Mouse (Mus musculus): ENCODE results near the gene Ralgapa1.
A peak's percentile ranks its signal among the peaks of the same experiment; 100 is the strongest.

The Ralgapa1 gene

DNA sequence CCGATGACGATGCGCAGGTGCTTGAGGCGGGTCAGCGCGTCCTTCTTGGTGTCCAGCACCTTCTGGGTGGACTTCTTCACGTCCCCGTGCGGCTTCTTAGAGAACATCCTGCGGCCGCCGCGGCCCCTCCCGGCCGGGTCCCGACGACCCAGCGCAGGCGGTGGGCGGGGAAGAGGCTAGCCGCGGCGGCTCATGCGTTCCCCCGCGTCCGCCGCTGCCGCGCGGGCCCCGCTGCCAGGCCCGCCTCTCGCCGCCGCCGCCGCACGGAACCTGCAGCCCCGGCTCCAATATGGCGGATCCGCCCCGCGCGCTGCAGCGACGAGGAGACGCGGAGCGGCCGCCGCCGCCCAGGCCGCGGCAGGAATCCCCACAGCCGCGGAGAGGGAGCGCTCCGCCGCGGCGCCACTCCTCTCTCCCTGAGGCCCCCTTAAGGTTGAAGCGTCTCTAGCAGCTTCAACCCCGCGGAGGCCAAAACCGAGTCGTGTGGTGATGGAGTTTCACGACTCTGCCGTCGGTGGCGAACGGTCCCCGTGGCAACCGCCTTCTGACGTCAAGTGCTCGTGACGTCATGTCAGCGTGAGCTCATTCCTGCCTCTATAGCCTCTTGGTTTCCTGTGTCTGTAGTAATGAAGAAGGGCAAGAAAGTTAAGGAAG, at the start of gene Ralgapa1:
Gene Ralgapa1, minus strand, starts transcription at position 507 of the 654 bp plus-strand sequence.
- DNase-seq (ENCODE audit: low spot score): peak; percentile 98

DNA sequence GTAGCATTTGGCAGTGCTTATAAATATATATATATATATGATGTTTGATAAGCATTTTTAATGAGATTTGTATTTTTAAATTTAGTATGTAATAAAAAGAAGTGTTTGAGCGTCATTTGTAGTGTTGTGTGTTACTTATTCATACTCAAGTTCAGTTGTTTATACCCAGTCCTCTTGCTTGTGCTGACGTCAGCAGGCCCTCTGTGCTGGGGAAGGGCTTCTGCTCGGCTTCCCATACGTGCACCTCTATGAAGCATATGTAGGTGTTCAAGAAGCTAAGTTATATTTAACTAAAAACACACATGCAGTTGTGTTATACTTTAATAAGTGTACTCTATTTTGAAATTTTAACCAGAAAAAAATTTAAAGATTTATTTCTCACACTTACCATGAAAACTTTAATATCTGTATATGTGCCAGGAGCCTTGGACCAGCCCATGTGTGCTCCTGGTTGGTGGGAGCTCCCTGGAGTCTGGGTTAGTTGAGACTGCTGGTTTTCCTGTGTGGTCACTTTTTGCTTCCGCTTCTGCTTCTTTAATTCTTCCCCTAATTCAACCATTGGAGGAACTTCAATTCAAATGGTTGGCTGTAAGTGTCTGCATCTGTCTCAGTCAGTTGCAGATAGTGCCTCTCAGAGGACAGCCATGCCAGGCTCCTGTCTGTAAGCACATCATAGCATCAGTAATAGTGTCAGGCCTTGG, 48.8 kb upstream of the Ralgapa1 start:
- DNase-seq (ENCODE audit: low spot score): no peak

- DNase-seq (ENCODE audit: low spot score): no peak
Observed at GRCm38 (mm10) chr12:55867738-55868137, 46.8 kb upstream of the Ralgapa1 start.

DNA sequence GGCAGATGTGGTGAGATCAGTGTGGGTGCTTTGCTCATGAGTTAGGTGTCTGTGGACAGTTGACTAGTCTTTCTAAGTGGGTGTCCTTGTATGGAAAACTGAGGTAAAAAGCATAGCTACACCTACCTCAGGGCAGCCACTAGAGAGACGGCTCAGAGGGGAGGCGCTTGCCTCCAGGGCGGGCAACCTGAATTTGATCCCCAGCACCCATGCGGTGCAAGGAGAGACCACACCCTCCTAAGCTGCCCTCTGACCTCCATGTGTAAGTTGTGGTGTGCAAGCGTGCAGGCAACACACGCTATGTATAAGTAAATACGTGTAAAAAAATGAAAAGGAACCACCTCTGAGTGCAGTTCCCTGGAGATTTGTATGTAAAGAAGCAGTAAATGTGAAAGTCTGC, 39.7 kb upstream of the Ralgapa1 start:
- no peak for DNase-seq (ENCODE audit: low spot score)

DNA sequence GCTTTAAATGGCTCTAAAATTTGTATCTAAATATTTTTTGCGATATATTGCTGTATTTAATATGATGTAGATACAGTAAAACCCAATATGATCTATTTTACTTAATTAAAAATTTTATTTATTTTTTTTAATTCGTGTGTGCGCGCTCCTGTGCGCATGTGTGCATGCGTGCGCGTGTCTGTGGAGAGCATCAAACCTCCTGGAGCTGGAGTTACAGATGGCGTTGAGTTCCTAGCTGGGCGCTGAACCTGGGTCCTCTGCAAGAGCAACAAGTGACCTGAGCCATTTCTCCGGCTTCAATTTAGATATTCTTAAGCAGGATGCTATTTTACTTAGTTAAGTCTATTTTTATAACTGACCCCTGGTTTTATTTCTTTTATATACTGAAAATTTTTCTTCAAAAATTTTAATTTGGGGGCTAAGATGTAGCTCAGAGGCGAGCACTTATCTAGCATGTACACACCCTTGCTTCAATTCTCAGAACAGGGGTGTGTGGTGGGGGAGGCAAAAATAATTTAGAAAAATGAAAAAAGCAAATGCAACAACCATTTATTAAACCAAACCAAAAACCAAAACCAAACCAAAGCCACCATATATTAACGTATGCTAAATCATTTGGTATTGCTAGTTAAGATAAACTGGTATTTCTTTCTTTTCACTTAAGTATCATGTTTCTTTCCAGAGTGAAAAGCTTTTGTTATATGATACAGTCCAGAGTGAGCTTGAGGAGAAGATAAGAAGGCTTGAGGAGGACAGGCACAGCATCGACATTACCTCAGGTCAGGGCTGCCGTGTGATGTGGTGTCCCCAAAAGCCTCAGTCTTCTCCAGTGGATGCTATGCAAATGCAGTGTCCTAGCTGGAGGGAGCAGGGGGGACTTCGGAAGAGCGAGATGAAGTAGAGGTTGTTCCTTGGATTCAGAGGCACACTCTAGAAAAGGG, 38.7 kb upstream of the Ralgapa1 start:
- no peak for DNase-seq (ENCODE audit: low spot score)

GRCm38 (mm10) chr12:55850650-55851049, 29.7 kb upstream of the Ralgapa1 start:
- DNase-seq (ENCODE audit: low spot score): no peak

GRCm38 (mm10) chr12:55847851-55848250, 26.9 kb upstream of the Ralgapa1 start:
- no peak for DNase-seq (ENCODE audit: low spot score)

- DNase-seq (ENCODE audit: low spot score): peak; percentile 52
Observed at GRCm38 (mm10) chr12:55846741-55847140, 25.8 kb upstream of the Ralgapa1 start.

DNA sequence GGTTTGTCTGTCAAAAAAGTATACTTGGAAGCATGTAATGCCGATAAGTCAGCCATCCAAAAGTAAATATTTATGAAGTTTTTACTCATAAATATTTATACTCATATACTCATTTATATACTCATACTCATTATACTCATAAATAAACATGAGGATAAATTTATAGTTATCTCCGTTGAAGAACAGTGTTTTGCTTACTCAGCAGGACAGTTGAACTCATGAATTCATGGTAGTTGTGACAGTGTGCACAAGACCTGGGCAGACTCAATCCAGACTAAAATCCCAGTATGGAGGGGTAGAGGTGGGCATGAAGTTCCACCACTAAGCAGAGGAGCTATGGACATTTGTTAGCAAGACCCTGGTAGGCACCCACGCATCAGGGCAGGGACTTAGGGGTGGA, 16.5 kb upstream of the Ralgapa1 start:
- DNase-seq (ENCODE audit: low spot score): no peak

- DNase-seq (ENCODE audit: low spot score): peak; percentile 99
Observed at GRCm38 (mm10) chr12:55836199-55836951, 15.4 kb upstream of the Ralgapa1 start, which contains the start of gene Brms1l. Gene Brms1l, plus strand, starts transcription at chr12:55836324.

DNA sequence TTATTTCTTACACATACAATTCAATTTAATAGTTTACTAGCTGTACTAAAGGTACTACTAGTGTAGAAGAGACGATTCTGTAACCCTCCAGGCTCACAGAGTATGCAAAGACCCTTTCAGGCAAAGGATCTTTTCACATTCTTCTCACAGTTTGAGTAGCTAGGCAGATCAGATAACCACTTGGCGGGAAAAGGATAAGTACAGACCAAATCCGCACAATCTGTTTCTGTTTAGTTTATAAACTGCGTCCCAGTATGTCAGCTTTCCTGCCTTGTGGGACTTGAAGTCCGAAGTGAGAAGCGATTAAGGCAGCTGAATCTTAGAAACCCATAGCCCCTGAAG, 14.9 kb upstream of the Ralgapa1 start:
- no peak for DNase-seq (ENCODE audit: low spot score)

- no peak for DNase-seq (ENCODE audit: low spot score)
Observed at GRCm38 (mm10) chr12:55834891-55835290, 13.9 kb upstream of the Ralgapa1 start.

DNA sequence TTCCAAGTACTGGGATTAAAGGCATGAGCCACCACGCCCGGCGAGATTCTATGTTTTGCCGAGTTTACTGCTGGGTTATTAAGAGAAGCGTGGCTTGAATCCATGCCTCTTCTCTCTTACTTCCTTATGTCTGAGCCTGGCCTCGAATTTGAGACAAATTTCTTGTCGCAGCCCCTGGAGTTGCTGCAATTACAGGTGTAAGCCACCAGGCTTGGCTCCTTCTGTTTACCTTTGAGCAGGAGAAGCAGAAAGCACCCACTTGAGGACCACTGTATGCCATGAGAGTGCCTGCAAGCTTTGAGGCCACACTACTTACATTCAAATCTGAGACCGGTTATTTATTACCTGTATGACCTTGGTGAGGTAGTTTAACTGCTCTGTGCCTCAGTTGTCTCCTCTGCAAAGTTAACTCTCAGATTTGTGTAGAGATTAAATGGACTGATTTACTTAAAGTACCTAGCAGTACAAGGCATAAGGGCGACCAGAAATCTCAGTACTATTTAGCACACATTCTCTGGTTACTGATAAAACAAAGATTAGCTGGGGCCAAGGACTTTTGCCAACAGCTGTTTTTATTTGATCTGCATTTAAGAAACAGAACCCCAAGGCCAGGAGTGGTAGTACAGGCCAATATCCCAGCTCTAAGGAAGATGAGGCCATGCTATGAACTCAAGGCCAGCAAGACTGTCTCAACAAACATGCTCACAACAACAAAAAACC, 13.1 kb upstream of the Ralgapa1 start:
- DNase-seq (ENCODE audit: low spot score): no peak

DNA sequence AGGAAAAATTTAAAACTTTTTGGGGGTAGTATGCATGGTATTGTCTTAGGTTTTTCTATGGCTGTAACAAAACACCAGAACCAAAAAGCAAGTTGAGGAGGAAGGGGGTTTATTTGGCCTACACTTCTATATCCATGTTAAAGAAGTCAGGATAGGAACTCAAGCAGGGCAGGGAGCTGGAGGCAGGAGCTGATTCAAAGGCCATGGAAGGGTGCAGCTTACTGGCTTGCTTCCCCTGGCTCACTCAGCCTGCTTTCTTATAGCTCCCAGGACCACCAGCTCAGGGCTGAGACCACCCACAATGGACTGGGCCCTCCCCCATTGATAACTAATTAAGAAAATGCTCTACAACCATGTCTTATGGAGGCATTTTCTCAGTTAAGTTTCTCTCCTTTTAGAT, 12.0 kb upstream of the Ralgapa1 start:
- no peak for DNase-seq (ENCODE audit: low spot score)

- peak; percentile 77 for DNase-seq (ENCODE audit: low spot score)
Observed at GRCm38 (mm10) chr12:55831101-55831500, 10.1 kb upstream of the Ralgapa1 start.

- no peak for DNase-seq (ENCODE audit: low spot score)
Observed at GRCm38 (mm10) chr12:55825537-55825936, 4.6 kb upstream of the Ralgapa1 start.

GRCm38 (mm10) chr12:55824027-55824426, 3.1 kb upstream of the Ralgapa1 start:
- no peak for DNase-seq (ENCODE audit: low spot score)

DNA sequence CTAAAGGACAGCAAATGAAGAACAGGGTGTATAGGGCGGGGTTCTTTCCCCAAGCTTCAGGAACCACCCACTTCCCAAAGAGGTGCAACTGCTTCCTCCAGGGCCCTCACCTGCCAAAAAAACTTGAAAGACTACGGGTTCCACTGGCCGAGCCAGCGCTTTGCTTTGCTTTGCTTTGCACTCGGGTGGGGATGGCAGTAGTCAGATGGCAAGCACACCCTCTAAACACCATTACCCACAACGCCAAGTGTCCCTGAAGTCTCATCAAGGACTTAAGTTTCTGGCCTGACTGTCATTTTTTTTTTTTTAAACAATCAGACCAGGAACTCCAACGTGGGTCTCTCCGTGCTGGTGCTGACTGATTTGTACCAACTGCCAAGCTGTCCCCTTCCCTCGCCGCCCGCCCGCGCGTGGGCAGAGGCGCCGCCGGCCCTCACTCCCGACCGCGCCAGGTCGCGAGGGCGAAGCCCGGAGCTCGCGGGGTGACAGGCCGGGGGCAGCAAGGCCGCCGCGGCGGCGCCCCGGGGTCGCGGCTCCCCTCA, 777 bp downstream of the Ralgapa1 start:
- DNase-seq (ENCODE audit: low spot score): peak; percentile 35

DNA sequence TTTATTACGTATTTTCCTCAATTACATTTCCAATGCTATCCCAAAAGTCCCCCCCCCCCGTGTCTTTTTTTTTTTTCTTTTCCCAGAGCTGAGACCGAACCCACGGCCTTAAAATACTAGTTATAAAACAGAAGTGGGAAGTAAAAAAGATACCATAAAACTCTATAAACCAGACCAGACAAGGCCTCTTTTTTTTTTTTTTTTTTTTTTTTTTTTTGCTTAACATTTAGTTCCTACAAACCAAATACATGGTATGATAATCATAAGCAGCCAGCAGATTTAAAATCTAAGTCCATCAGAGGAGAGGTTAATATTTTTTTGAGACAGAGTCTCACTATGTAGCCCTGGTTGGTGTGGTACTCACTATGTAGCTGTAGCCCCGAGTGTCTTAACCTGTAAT, 4.5 kb downstream of the Ralgapa1 start:
- DNase-seq (ENCODE audit: low spot score): no peak

DNA sequence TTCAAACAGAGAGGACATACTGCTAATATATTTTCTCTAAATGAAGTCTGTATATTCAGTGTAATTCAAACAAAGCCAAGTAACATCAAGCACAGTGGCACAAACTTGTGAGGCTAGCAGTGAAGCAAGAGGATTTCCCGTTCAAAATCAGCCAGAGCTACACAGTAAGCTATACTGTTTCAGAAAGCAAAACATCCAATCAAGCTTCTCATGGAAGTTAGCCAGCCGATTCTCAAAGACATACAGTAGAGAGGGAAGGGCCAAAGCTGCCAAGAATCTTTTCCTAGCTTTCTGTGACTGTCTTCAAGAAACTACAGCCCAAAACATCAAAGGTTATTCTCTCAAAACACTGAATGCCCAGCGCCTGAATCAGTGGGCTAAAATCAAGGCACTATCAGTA, 15.9 kb downstream of the Ralgapa1 start:
- DNase-seq (ENCODE audit: low spot score): no peak

GRCm38 (mm10) chr12:55801131-55801530, 19.8 kb downstream of the Ralgapa1 start:
- DNase-seq (ENCODE audit: low spot score): no peak

Measured in embryo, embryonic 10 days (tissue).